Mouse (Mus musculus) spleen, adult 2 months (tissue): ENCODE results near the gene Ninj2.

Source experiments
- CTCF ChIP-seq: fragments of 200-500 bp; IDR thresholded peaks from 2 replicates; pipeline ENCODE4 v1.5.1; 2011; ENCODE audit warnings: mild to moderate bottlenecking, inconsistent platforms; ENCODE audit not compliant: insufficient read depth, insufficient read length, insufficient replicate concordance; ENCODE audit errors: extremely low read depth
- POLR2A ChIP-seq: fragments of 200-500 bp; IDR thresholded peaks from 2 replicates; pipeline ENCODE4 v1.6.1; 2011; ENCODE audit warnings: low read depth, low read length, inconsistent platforms

DNA sequence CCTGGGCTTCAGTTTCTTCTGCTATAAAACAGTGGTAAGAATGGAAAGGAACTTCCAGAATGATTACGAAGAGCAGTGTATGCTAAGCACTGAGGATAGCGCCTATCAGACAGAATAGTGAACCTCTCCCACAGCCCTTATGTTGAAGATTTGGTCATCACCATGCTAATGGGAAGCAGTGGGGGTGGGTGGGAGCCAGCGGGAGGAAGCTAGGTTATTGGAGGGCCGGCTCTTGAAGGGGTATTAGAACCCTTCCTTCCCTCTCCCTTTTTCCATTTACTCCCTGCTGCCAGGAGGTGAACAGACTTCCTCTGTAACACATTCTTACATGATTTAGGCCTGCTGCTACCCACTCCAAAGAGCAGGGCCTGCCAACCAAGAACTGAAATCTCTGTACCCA lies 1.2 kb upstream of the Ninj2 start:
- no peak for TF ChIP-seq POLR2A
- no peak for TF ChIP-seq CTCF
